Mouse (Mus musculus): ENCODE measurements around the gene Ccdc141. TPM values are rescaled to one million over a fixed set of nuclear protein-coding genes. Genes with fewer than 3 reads are reported as not detected.

The Ccdc141 gene
- polyA plus RNA-seq, 1 experiment from 2014 or later, result 10.7 TPM

DNA sequence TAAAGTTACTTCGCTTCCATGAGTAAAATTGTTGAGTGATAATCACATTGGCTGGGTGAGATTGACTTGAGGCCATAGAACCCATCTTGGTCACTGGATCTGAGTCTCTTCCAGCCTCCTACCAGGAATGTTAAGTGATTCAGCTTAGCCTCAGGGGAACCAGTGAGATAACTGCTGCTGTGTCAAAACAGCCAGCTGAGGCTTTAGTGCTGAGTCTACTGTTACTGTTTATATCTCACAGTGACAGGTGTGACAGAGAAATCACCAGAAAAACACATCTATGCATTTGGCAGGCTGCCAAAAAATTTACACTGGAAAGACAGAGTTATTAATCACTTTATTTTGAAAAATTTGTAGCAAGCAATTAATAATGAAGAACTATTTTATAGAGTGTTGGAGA is 43.5 kb downstream of the Ccdc141 start:
- Histone ChIP-seq H3K27ac (no peak overlapping the region), H3K36me3 (replicated peaks; ENCODE audit: control insufficient read depth, insufficient read depth) (no peaks in the 10 kb centered on the region), H3K9me3 (ENCODE audit: control insufficient read depth, low read length) (no peaks in the 10 kb centered on the region), H3K4me1 (replicated peaks; ENCODE audit: control insufficient read depth, insufficient read depth, low read length) (0 out of 2 replicates have a peak, but pooled peaks cover 4% of the 10 kb centered on the region), H3K9ac (no peak overlapping the region), H3K4me2 (replicated peaks) (no peak overlapping the region), H3K27me3 (ENCODE audit: control insufficient read depth, insufficient read depth, low read length) (no peaks in the 10 kb centered on the region), H3K4me3 (replicated peaks; ENCODE audit: low read length) (no peak overlapping the region)
- 86% methylated on average over 1 of the region's 1 CpGs for WGBS
- ATAC-seq (ENCODE audit: low FRiP score) (peak; percentile 51; the same call in 1 of the 2 replicates), DNase-seq (ENCODE audit: low spot score) (no peak)

DNA sequence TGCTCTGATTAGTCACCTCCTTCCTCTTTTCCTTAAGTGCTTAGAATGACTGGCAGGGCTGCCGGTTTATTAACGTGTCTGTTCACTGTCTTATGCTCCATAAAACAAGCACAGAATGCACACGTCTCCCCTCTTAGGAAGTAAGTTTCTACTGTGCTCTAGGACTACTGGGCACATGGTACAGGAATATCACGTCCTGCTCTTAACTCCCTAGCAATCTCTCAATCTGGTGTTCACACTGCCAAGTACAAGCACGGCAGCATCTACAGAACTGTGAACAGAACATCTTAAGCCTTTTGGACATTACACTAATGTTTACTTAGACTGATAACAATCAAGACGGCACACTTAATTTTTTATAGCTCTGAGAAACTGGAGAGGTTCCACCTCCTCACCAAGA is 52.3 kb downstream of the Ccdc141 start:
- Histone ChIP-seq H3K4me3 (replicated peaks; ENCODE audit: low read length) (no peak overlapping the region), H3K27ac (no peak overlapping the region), H3K4me1 (replicated peaks; ENCODE audit: control insufficient read depth, insufficient read depth, low read length) (no peaks in the 10 kb centered on the region; the same call in 1 of the 2 replicates), H3K36me3 (replicated peaks; ENCODE audit: control insufficient read depth, insufficient read depth) (no peaks in the 10 kb centered on the region), H3K4me2 (replicated peaks) (no peak overlapping the region), H3K27me3 (ENCODE audit: control insufficient read depth, insufficient read depth, low read length) (no peaks in the 10 kb centered on the region), H3K9ac (no peak overlapping the region), H3K9me3 (ENCODE audit: control insufficient read depth, low read length) (no peaks in the 10 kb centered on the region)
- DNase-seq (ENCODE audit: low spot score) (no peak), ATAC-seq (ENCODE audit: low FRiP score) (no peak)
- WGBS, result 75% methylated on average over 6 of the region's 6 CpGs

DNA sequence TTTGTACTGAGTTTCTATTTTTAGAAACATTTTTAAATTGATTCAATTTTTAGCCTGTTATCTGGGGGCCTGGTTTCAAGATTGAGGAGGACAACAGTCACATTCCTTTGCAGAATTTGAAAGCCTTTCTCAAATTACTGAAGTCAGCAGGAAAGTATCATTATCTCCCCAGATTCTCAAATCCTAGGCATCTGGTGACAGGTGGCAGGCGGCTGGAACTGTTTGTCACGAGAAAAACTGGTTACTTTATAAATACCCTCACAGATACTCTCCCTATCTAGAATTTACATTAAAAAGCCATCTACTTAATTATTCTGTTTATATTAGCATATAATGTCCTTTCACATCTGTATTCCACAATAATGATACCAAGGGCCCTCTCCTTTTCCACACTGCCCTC is 56.1 kb downstream of the Ccdc141 start:
- Histone ChIP-seq H3K4me1 (replicated peaks; ENCODE audit: control insufficient read depth, insufficient read depth, low read length) (no peaks in the 10 kb centered on the region; the same call in 1 of the 2 replicates), H3K9ac (no peak overlapping the region), H3K36me3 (replicated peaks; ENCODE audit: control insufficient read depth, insufficient read depth) (no peaks in the 10 kb centered on the region), H3K4me2 (replicated peaks) (no peak overlapping the region), H3K4me3 (replicated peaks; ENCODE audit: low read length) (no peak overlapping the region), H3K27me3 (ENCODE audit: control insufficient read depth, insufficient read depth, low read length) (no peaks in the 10 kb centered on the region), H3K9me3 (ENCODE audit: control insufficient read depth, low read length) (no peaks in the 10 kb centered on the region), H3K27ac (no peak overlapping the region)
- 60% methylated on average over 2 of the region's 2 CpGs for WGBS
- no peak for DNase-seq (ENCODE audit: low spot score)
- no peak for ATAC-seq (ENCODE audit: low FRiP score)

DNA sequence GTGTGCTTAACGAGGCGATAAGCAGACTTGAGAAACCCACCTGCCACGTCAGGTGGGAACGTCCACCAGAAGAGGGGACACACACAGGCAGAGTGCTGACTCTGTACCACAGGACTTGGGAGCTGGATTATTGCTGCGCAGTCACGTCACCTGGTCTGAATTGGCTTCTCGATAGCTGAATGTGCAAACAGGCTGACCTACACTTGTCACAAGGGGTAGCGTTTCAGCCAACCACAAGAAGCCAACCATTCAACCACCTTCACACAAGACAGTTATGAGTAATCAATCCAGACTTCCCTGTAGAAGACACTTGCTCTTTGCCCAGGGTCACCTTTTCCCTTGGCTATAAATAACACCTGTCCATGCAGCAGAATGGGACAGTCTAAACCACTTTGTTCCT is 56.6 kb downstream of the Ccdc141 start:
- Histone ChIP-seq H3K4me3 (replicated peaks; ENCODE audit: low read length) (no peak overlapping the region), H3K4me2 (replicated peaks) (no peak overlapping the region), H3K4me1 (replicated peaks; ENCODE audit: control insufficient read depth, insufficient read depth, low read length) (no peaks in the 10 kb centered on the region; the same call in 1 of the 2 replicates), H3K9ac (no peak overlapping the region), H3K27me3 (ENCODE audit: control insufficient read depth, insufficient read depth, low read length) (no peaks in the 10 kb centered on the region), H3K9me3 (ENCODE audit: control insufficient read depth, low read length) (no peaks in the 10 kb centered on the region), H3K36me3 (replicated peaks; ENCODE audit: control insufficient read depth, insufficient read depth) (no peaks in the 10 kb centered on the region), H3K27ac (no peak overlapping the region)
- 85% methylated on average over 8 of the region's 8 CpGs for WGBS
- no peak for ATAC-seq (ENCODE audit: low FRiP score)
- DNase-seq (ENCODE audit: low spot score), result no peak

DNA sequence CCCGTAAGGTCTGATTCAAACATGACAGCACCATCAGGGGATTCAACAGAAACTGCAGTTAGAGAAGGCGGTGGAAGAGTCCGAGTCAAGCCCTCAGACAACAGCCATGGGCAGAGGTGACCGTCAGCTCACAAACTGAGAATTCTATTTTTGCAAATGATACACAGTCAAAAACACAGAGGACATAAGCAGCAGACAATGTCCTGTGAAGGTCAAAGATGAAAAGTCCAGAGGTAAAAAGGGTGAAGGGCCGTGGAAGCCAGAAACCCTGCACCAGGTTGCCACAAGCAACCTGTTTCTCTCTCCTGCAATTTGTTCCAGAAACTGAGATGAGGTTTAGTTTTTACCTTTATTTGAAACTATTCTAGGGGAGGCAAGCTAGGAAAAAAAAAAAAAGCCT is 57.4 kb downstream of the Ccdc141 start:
- H3K36me3 ChIP-seq (replicated peaks; ENCODE audit: control insufficient read depth, insufficient read depth), result no peaks in the 10 kb centered on the region
- H3K4me1 ChIP-seq (replicated peaks; ENCODE audit: control insufficient read depth, insufficient read depth, low read length), result no peaks in the 10 kb centered on the region; the same call in 1 of the 2 replicates
- no peak for ATAC-seq (ENCODE audit: low FRiP score)
- DNase-seq (ENCODE audit: low spot score), result no peak
- H3K27me3 ChIP-seq (ENCODE audit: control insufficient read depth, insufficient read depth, low read length), result no peaks in the 10 kb centered on the region
- H3K9me3 ChIP-seq (ENCODE audit: control insufficient read depth, low read length), result no peaks in the 10 kb centered on the region
- no peak overlapping the region for H3K9ac ChIP-seq
- H3K4me3 ChIP-seq (replicated peaks; ENCODE audit: low read length), result no peak overlapping the region
- 90% methylated on average over 5 of the region's 5 CpGs for WGBS
- no peak overlapping the region for H3K4me2 ChIP-seq (replicated peaks)
- no peak overlapping the region for H3K27ac ChIP-seq

DNA sequence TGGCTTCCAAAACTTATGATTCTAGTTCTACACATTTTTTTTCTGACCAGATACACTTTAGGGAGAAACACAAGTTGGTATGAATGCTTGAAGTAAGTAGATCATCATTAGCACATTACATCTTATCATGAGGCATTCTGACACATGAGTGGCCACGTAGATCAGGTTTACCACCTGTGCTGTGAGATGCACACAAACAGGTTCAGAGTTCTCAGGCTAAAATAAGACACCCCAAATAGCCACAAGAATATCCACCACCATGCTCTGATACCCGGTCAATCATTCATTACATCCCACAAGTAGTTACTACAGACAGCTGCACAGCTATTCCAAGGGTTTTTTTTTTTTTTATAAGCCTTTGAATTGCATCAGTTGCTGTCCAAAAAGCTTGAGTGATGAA is 59.3 kb downstream of the Ccdc141 start:
- no peaks in the 10 kb centered on the region for H3K4me1 ChIP-seq (replicated peaks; ENCODE audit: control insufficient read depth, insufficient read depth, low read length)
- H3K4me3 ChIP-seq (replicated peaks; ENCODE audit: low read length), result no peak overlapping the region
- H3K27me3 ChIP-seq (ENCODE audit: control insufficient read depth, insufficient read depth, low read length), result no peaks in the 10 kb centered on the region
- ATAC-seq (ENCODE audit: low FRiP score) (no peak), DNase-seq (ENCODE audit: low spot score) (no peak)
- H3K27ac ChIP-seq, result no peak overlapping the region
- no peak overlapping the region for H3K9ac ChIP-seq
- WGBS, result 91% methylated on average over 2 of the region's 2 CpGs
- no peak overlapping the region for H3K4me2 ChIP-seq (replicated peaks)
- no peaks in the 10 kb centered on the region for H3K9me3 ChIP-seq (ENCODE audit: control insufficient read depth, low read length)
- H3K36me3 ChIP-seq (replicated peaks; ENCODE audit: control insufficient read depth, insufficient read depth), result no peaks in the 10 kb centered on the region

DNA sequence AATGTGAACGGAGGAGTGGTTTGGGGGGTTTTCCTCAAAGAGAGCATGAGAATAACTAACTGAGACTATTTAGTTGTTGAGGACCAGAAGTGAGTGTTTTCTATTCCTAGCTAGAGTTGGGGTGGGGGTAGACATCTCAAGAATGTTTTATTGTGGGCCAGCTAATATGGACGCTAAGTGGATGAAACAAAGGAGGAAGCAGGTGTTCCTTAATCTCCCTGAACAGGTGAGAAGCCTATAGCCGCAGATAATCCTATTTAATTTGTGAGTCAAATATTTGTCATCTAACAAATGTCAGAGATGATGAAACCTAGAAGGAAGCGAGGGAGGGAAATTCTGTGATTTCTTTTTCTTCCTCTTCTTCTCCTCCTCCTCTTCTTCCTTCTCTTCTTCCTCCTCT is 60.1 kb downstream of the Ccdc141 start:
- ATAC-seq (ENCODE audit: low FRiP score) (no peak), DNase-seq (ENCODE audit: low spot score) (no peak)
- Histone ChIP-seq H3K27ac (no peak overlapping the region), H3K4me2 (replicated peaks) (no peak overlapping the region), H3K4me1 (replicated peaks; ENCODE audit: control insufficient read depth, insufficient read depth, low read length) (no peaks in the 10 kb centered on the region), H3K9ac (no peak overlapping the region), H3K4me3 (replicated peaks; ENCODE audit: low read length) (no peak overlapping the region), H3K27me3 (ENCODE audit: control insufficient read depth, insufficient read depth, low read length) (no peaks in the 10 kb centered on the region), H3K9me3 (ENCODE audit: control insufficient read depth, low read length) (no peaks in the 10 kb centered on the region), H3K36me3 (replicated peaks; ENCODE audit: control insufficient read depth, insufficient read depth) (no peaks in the 10 kb centered on the region)
- WGBS, result 88% methylated on average over 4 of the region's 4 CpGs

DNA sequence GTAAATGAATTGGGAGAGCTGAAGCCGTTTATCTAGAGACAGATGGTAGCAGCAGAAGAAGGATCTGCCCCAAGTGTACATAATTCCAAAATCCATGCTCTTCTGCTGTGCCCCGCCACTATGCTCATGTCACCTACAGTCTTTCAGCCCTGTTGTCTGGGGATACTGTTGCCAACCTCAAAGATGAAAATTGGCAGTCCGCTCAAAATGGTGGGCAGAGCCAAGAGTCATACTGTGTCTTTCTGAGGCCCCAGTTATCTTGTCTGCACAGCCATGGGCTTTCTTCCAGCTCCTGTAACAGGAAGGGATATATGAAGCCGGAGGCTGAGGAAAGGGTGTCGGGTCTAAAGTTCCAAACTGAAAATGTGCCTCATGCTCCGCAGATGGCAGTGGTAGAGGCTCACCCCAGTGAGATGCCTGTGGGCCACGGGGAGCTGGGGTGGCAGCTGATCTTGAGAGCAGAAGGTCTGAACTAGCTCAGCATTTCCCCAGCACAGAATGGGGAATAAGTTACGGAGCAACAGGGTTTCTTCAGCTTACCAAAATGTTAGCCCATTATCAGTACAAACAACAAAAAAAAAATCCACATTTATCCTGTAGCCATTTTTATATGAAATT is 60.8 kb downstream of the Ccdc141 start:
- WGBS, result 76% methylated on average over 8 of the region's 8 CpGs
- Histone ChIP-seq H3K4me3 (replicated peaks; ENCODE audit: low read length) (no peak overlapping the region), H3K4me1 (replicated peaks; ENCODE audit: control insufficient read depth, insufficient read depth, low read length) (no peaks in the 10 kb centered on the region), H3K9me3 (ENCODE audit: control insufficient read depth, low read length) (no peaks in the 10 kb centered on the region), H3K36me3 (replicated peaks; ENCODE audit: control insufficient read depth, insufficient read depth) (no peaks in the 10 kb centered on the region), H3K4me2 (replicated peaks) (no peak overlapping the region), H3K27me3 (ENCODE audit: control insufficient read depth, insufficient read depth, low read length) (no peaks in the 10 kb centered on the region), H3K9ac (no peak overlapping the region), H3K27ac (no peak overlapping the region)
- DNase-seq (ENCODE audit: low spot score) (peak; percentile 43), ATAC-seq (ENCODE audit: low FRiP score) (no peak)

DNA sequence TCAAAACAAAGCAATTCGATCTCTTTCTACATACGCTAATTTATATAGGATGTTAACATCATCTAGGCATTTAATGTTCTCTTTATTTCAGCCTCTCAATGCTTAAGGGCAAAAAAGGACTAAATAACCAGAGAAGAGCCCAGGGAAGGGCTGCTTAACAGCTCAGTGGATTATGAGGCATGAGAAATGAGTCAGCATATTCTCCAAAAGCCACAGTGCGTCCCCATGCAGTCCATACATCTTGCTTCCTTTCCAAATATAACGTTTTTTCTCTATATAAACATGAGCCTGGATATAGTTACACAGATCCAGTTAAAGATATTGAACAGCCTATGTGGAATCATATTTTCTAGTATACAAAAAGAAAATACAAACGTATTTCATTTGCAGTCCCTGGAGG is 61.9 kb downstream of the Ccdc141 start:
- Histone ChIP-seq H3K4me3 (replicated peaks; ENCODE audit: low read length) (no peak overlapping the region), H3K9ac (no peak overlapping the region), H3K4me2 (replicated peaks) (no peak overlapping the region), H3K9me3 (ENCODE audit: control insufficient read depth, low read length) (no peaks in the 10 kb centered on the region), H3K4me1 (replicated peaks; ENCODE audit: control insufficient read depth, insufficient read depth, low read length) (no peaks in the 10 kb centered on the region), H3K27ac (no peak overlapping the region), H3K36me3 (replicated peaks; ENCODE audit: control insufficient read depth, insufficient read depth) (no peaks in the 10 kb centered on the region), H3K27me3 (ENCODE audit: control insufficient read depth, insufficient read depth, low read length) (no peaks in the 10 kb centered on the region)
- DNase-seq (ENCODE audit: low spot score), result no peak
- WGBS, result 83% methylated on average over 5 of the region's 5 CpGs
- no peak for ATAC-seq (ENCODE audit: low FRiP score)

DNA sequence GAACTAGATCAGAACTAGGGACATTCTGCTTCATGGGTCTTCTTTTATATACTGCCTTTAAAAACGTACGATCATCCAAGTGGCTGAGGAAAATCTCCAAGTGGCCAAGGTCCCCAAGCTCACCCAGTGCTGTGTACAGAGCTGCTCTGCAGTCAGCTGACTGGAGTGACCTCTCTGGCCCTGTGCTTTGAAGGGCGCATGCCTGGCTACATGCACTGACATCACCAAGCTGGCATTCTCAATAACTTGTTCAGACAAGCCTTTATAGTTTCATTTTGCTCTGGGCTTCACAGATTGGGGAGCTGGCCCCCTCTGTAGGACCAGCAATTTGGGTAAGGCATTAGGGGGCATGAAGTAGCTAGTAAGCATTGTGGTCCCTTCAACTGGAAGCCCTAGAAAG is 64.3 kb downstream of the Ccdc141 start:
- ATAC-seq (ENCODE audit: low FRiP score) (no peak), DNase-seq (ENCODE audit: low spot score) (no peak)
- H3K27ac ChIP-seq, result no peak overlapping the region
- H3K4me3 ChIP-seq (replicated peaks; ENCODE audit: low read length), result no peak overlapping the region
- WGBS, result 96% methylated on average over 3 of the region's 3 CpGs
- no peaks in the 10 kb centered on the region for H3K9me3 ChIP-seq (ENCODE audit: control insufficient read depth, low read length)
- no peak overlapping the region for H3K4me2 ChIP-seq (replicated peaks)
- H3K27me3 ChIP-seq (ENCODE audit: control insufficient read depth, insufficient read depth, low read length), result no peaks in the 10 kb centered on the region
- H3K36me3 ChIP-seq (replicated peaks; ENCODE audit: control insufficient read depth, insufficient read depth), result no peaks in the 10 kb centered on the region
- no peak overlapping the region for H3K9ac ChIP-seq
- no peaks in the 10 kb centered on the region for H3K4me1 ChIP-seq (replicated peaks; ENCODE audit: control insufficient read depth, insufficient read depth, low read length)
